Mouse (Mus musculus) midbrain, postnatal 0 days (tissue): ENCODE measurements around the gene Rpl11. TPM values are rescaled to one million over a fixed set of nuclear protein-coding genes. Genes with fewer than 3 reads are reported as not detected.

ENCODE experiments used
- ATAC-seq: fragments of 200-750 bp; cut with Nextera tagmentation; 2 replicates; pipeline ENCODE4 v1.8.0; 2017; ENCODE audit warnings: moderate number of reproducible peaks, mild to moderate bottlenecking, moderate TSS enrichment, moderate library complexity; ENCODE audit not compliant: low FRiP score
- DNase-seq: peaks from one replicate; pipeline ENCODE4 v3.0.0-alpha.2; 2015; ENCODE audit warnings: low spot score
- H3K27ac ChIP-seq: fragments of 300-500 bp; sonication (generic); 2 replicates; pipeline ENCODE4 v1.5.1; 2014; ENCODE audit warnings: low read depth, mild to moderate bottlenecking, low read length, mixed read lengths
- H3K27me3 ChIP-seq: fragments of 300-500 bp; sonication (generic); 2 replicates; pipeline ENCODE4 v1.6.1; 2014; ENCODE audit warnings: low read length, control low read depth, mixed read lengths; ENCODE audit not compliant: insufficient read depth
- H3K36me3 ChIP-seq: fragments of 300-500 bp; sonication (generic); 2 replicates; pipeline ENCODE4 v1.6.1; 2014; ENCODE audit warnings: low read length, control low read depth, mixed read lengths; ENCODE audit not compliant: insufficient read depth
- H3K4me1 ChIP-seq: fragments of 300-500 bp; sonication (generic); 2 replicates; pipeline ENCODE4 v1.6.1; 2014; ENCODE audit warnings: mild to moderate bottlenecking, control low read depth, antibody characterized with exemption, low read length, mixed read lengths; ENCODE audit not compliant: insufficient read depth
- H3K4me2 ChIP-seq: fragments of 300-500 bp; sonication (generic); 2 replicates; pipeline ENCODE4 v1.6.1; 2014; ENCODE audit warnings: low read depth, mild to moderate bottlenecking, low read length, mixed read lengths; ENCODE audit not compliant: poor library complexity, severe bottlenecking
- H3K4me3 ChIP-seq: fragments of 300-500 bp; sonication (generic); 2 replicates; pipeline ENCODE4 v1.5.1; 2014; ENCODE audit warnings: low read depth, mild to moderate bottlenecking, low read length, moderate library complexity
- H3K9ac ChIP-seq: fragments of 300-500 bp; sonication (generic); replicated peaks from 2 replicates; pipeline ENCODE4 v1.6.1; 2014; ENCODE audit warnings: mild to moderate bottlenecking, low read length, moderate library complexity, mixed read lengths; ENCODE audit not compliant: poor library complexity, severe bottlenecking
- H3K9me3 ChIP-seq: fragments of 300-500 bp; sonication (generic); 2 replicates; pipeline ENCODE4 v1.6.1; 2016; ENCODE audit warnings: low read length, control low read depth
- CTCF ChIP-seq: IDR thresholded peaks from 2 replicates; pipeline ENCODE4 v1.5.1; 2016; ENCODE audit warnings: antibody characterized with exemption, mild to moderate bottlenecking
- WGBS: fragments of 180-500 bp; shearing (Covaris S2); extraction: QIAGEN DNeasy Blood & Tissue Kit; methylation state at CpG from one replicate; pipeline ENCODE4 v1.1.7; 2014; 5-methylcytosine and 5-hydroxymethylcytosine counted together
- polyA plus RNA-seq: library from polyadenylated mRNA; unstranded; fragments of >200 nt; fragmentation: Nextera tagmentation; extraction: Ambion mirVana; gene quantifications from 2 replicates; pipeline ENCODE4 v1.2.1, GENCODE M21; 2015
- total RNA-seq: library from RNA; depleted of rRNA; stranded (reverse); fragments of >200 nt; gene quantifications from 2 replicates; pipeline ENCODE4 v1.2.3, GENCODE M21; 2014

Rpl11 gene
- total and polyA plus RNA-seq, 2 experiments from 2014 or later, result 273 to 601 TPM

DNA sequence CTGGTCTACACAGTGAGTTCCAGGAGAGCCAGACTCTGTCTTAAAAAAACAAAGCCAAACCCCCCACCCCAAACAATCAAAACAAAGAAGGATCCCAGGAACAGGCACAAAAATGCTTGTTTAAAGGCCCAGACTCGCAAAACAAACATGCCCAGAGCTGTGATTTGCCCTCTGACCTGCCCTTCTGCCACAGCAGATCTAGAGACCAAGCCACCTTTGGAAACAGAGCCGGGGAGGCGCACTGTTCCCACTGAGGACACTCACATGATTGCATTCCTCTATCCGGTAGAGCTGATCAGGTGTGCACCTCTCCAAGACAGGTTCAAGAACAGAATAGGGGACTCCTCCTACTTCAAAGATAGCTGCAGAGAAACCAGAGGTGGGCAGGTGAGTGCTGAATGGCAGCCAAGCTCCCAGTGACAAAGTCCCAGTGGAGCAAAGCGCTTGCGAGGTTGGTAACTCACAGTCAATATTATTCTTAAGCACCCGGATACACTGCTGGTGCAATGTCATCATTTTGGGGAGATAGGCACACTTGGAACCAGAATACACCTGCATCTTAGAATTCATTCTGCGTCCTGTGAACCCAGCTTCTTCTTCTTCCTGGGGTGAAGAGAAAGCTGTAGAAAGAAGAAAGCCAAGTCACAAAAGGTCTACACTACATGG lies 44.3 kb downstream of the Rpl11 start:
- Histone ChIP-seq H3K27ac (no peak overlapping the region), H3K4me3 (no peak overlapping the region), H3K4me1 (no peaks in the 10 kb centered on the region), H3K36me3 (peaks cover 80% of the 10 kb centered on the region), H3K27me3 (no peaks in the 10 kb centered on the region), H3K4me2 (no peak overlapping the region), H3K9ac (no peak overlapping the region), H3K9me3 (no peaks in the 10 kb centered on the region)
- DNase-seq (no peak), ATAC-seq (no peak)
- WGBS, result 97% methylated on average over 8 of the region's 8 CpGs
- TF ChIP-seq CTCF, result no peak

DNA sequence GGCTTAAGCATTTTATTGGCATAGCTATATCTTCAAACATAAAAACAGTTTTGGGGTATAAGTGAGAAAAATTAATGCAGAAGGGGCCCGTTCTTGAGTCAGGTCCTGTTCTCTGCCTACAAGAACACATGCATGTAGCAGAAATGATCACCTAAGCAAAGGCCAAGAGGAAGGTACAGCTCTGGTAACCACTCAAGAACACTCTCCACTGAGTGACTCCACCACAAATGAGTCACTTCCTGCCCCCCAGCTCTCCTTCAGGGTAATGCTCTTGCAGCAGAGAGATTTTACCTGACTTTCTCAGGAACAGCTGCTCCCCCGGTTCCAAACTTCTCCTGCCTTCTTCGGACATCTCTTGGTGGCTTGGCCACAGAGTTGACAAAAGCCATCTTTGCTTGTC lies 46.4 kb downstream of the Rpl11 start:
- TF ChIP-seq CTCF, result no peak
- H3K36me3 ChIP-seq, result peaks cover 85% of the 10 kb centered on the region

DNA sequence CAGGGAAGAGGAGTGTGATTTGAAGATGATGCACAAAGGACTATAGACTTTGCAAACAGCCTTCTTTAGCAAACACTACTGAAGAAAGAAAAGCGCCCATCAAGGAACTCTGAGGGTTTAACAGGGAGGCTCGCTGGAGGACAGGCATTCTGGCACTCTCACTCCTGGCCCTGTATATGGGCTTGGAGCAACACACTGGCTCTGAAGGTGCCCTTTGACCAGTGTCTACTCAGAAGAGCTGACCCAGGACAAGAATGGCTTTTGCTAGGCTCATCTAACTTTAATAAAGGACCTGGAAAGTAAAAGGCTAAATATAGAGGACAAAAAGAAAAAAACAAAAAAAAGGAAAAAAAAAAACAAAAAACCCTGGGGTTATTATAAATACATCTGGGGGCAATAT lies 48.3 kb downstream of the Rpl11 start:
- Histone ChIP-seq H3K4me2 (no peak overlapping the region), H3K4me1 (no peaks in the 10 kb centered on the region), H3K36me3 (peaks cover 66% of the 10 kb centered on the region), H3K27me3 (no peaks in the 10 kb centered on the region), H3K27ac (no peak overlapping the region), H3K4me3 (no peak overlapping the region), H3K9me3 (no peaks in the 10 kb centered on the region), H3K9ac (no peak overlapping the region)
- ATAC-seq (no peak), DNase-seq (no peak)
- 91% methylated on average over 2 of the region's 2 CpGs for WGBS
- no peak for TF ChIP-seq CTCF

More for the DNA sequence above, 46.4 kb downstream of the Rpl11 start:
- H3K4me2 ChIP-seq, result no peak overlapping the region
- DNase-seq, result no peak
- H3K27me3 ChIP-seq, result no peaks in the 10 kb centered on the region
- H3K9me3 ChIP-seq, result no peaks in the 10 kb centered on the region
- H3K27ac ChIP-seq, result no peak overlapping the region
- ATAC-seq, result no peak
- H3K9ac ChIP-seq, result no peak overlapping the region
- 100% methylated on average over 3 of the region's 3 CpGs for WGBS
- no peak overlapping the region for H3K4me3 ChIP-seq
- H3K4me1 ChIP-seq, result no peaks in the 10 kb centered on the region

DNA sequence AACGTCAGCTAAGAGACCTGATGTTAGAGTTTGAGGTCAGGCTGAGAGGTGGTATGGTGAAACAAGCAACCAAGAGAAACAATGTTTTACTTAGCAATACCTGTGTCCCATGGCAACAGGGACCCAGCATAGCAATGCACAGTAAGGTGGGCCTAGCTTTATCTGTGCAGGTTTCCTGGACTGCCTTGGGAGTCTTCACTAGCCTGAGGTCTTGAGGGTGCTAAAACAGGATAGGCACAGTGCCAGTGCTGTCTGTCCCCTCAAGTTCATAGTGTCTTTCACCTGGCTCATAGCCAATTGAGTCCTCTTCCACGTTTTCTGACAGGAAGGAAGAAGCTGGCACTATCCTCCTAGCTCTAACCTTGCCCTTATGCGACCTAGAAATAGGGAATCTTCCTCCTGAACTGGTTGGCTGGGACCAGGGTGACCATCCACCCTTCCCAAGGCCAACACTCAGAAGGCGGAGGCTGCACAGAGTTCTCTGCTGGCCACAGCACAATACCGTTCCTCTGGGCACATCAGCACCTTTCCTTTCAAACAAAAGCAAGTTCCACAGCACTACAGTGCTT lies 49.0 kb downstream of the Rpl11 start:
- 91% methylated on average over 5 of the region's 5 CpGs for WGBS
- Histone ChIP-seq H3K9me3 (no peaks in the 10 kb centered on the region), H3K9ac (no peak overlapping the region), H3K27me3 (no peaks in the 10 kb centered on the region), H3K36me3 (peaks cover 60% of the 10 kb centered on the region), H3K4me2 (no peak overlapping the region), H3K27ac (no peak overlapping the region), H3K4me3 (no peak overlapping the region), H3K4me1 (no peaks in the 10 kb centered on the region)
- TF ChIP-seq CTCF, result no peak
- ATAC-seq (no peak), DNase-seq (no peak)

DNA sequence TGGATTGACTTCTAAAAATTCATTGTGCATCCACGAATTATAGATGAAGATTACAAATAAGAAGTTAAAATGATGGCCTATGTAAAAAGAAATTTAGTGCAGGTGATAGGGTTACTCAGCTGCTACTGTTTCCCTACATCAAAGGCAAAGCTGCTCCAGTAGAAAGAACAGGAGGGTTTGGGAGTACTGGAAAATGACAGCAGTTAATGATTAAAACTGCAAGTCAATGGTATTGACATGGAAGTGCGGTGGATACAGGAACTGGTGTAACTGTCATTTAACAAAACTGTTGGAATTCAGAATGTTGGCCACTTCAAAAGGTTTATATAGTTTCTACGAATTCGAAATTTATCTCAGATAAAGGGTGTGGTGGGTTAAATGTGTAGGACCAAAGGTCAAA lies 58.1 kb downstream of the Rpl11 start:
- ATAC-seq (no peak), DNase-seq (no peak)
- no peaks in the 10 kb centered on the region for H3K36me3 ChIP-seq
- H3K4me3 ChIP-seq, result no peak overlapping the region
- no peaks in the 10 kb centered on the region for H3K4me1 ChIP-seq
- H3K9me3 ChIP-seq, result no peaks in the 10 kb centered on the region
- H3K9ac ChIP-seq, result no peak overlapping the region
- 88% methylated on average over 4 of the region's 4 CpGs for WGBS
- TF ChIP-seq CTCF, result no peak
- no peak overlapping the region for H3K27ac ChIP-seq
- H3K4me2 ChIP-seq, result no peak overlapping the region
- H3K27me3 ChIP-seq, result no peaks in the 10 kb centered on the region

DNA sequence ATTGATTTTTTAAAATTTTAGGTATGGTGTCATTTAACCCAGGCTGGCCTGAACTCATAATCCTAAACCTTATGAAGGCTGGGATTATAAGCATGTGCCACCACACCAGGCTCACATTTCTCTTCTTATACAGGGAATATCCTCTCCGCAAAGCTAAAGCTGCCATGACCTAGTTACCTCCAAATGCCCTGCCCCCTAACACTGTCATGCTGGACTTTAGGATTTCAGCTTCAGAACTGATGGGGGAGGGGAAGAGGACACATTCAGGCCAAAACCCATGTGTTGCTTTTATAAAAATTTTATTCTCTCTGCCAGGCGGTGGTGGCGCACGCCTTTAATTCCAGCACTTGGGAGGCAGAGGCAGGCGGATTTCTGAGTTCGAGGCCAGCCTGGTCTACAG lies 59.3 kb downstream of the Rpl11 start:
- no peak for ATAC-seq
- H3K36me3 ChIP-seq, result no peaks in the 10 kb centered on the region
- TF ChIP-seq CTCF, result no peak
- H3K4me1 ChIP-seq, result no peaks in the 10 kb centered on the region
- H3K9me3 ChIP-seq, result no peaks in the 10 kb centered on the region
- H3K27me3 ChIP-seq, result no peaks in the 10 kb centered on the region
- no peak overlapping the region for H3K27ac ChIP-seq
- H3K9ac ChIP-seq, result no peak overlapping the region
- H3K4me2 ChIP-seq, result no peak overlapping the region
- no peak for DNase-seq
- WGBS, result 94% methylated on average over 6 of the region's 6 CpGs
- no peak overlapping the region for H3K4me3 ChIP-seq
